Mouse (Mus musculus) cerebellum, adult 8-10 months (tissue): ENCODE results near the gene Spaca6.
"Not testable (repeated sequence)": the region's sequence is repeated elsewhere in the genome, so short reads cannot be mapped to it uniquely, and the experiment has no call there.

ENCODE experiments used
- DNase-seq: peaks from one replicate; pipeline ENCODE4 v3.0.0; 2022

Spaca6 gene

GRCm38 (mm10) chr17:17844606-17845005 lies 17.6 kb downstream of the Spaca6 start:
- not testable (repeated sequence) for DNase-seq

GRCm38 (mm10) chr17:17845187-17846027 lies 18.4 kb downstream of the Spaca6 start:
- DNase-seq, result no peak

- no peak for DNase-seq
Measured at GRCm38 (mm10) chr17:17848988-17849387, 22.0 kb downstream of the Spaca6 start.

DNA sequence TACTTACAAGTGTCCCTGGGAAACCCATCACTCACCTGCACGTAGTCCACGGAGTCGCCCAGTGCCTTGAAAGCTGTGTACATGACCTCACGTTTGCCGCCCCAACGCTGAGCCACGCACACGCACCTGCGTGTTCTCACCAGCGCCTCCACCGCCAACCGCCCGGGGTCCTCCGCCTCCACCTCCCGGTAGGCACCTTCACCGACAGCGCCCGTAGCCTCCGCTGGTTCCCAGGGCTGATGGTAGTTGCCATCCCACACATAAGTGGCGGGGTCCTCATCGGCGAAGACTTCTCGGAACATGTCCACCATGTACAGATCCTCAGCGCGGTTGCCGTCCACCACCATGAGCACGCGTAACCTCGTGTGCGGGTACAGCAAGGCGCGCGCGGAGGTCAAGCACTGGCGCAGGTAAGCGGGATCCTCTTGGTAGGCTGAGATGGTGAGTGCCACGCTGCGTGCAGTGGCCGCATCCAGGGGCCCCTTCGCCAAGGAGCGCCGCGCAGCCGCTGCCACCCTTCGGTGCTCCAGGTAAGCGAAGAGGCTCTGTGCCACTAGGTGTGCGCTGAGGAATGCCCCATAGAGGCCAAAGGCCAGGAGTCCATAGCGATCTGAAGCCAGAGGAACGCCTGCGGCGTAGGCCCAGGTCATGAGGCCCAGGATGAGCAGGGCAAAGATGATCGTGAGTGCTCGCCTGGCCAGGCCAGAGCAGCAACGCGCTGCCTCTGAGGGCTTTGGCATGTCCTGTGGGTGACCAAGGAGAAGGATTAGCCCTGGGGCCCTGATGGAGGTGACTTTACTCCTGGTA lies 23.2 kb downstream of the Spaca6 start:
- DNase-seq, result no peak

DNA sequence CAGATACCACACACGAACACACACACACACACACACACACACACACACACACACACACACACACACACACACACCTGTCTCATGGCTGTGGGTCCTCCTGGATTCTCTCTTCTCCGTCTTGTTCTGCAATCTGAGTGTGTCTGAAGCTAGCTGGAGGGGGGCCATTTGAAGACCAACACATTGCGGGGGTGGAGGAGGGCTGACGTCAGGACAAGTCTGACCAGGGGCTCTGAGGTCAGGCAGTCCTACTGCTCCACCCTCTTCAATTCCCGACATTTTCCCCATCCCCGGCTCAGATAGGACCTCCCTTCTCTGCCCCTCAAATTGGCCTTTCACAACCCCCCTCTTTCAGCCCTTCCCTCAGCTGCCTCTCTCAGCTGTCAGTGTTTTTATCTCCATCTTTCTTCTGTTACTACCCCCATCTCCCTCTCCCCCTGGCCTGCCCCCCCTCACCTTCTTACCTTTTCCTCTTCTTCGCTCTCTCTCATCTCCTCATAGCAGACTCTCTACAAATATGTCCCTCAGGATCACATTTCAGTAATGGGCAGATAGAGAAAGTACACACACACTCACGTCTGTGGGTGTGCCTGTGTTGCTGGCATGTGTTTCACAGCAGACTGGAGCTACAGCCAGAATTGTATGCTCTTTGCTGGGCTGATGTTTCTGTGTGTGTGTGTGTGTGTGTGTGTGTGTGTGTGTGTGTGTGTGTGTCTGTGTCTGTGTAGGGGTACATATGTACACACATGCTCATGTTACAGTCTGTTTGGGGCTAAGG lies 28.3 kb downstream of the Spaca6 start, which contains the start of gene Has1:
TSS of gene Has1 (minus strand) at position 142 of the 775 bp plus-strand sequence.
- DNase-seq, result no peak

DNA sequence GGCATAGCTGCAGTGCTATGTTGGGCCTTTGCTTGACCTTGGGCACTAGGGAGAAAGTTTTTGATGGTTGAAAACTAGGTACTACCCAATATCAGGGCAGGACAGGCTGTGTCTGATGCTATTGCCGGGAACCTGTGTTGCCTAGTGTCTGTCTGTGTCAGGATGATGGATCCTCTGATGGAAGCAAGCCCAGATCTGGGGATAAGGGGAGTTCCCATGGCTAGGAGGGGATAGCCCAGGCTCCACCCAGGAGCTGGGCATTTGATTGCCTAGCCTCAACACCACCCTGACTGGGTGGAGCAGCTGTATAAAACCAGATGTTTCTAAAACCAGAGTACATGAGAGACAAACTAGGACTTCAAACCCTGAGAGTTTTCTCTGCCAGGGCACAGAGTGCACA lies 29.7 kb downstream of the Spaca6 start:
- no peak for DNase-seq

- no peak for DNase-seq
Measured at GRCm38 (mm10) chr17:17857446-17857845, 30.5 kb downstream of the Spaca6 start.

- DNase-seq, result no peak
Measured at GRCm38 (mm10) chr17:17860110-17860509, 33.2 kb downstream of the Spaca6 start.

DNA sequence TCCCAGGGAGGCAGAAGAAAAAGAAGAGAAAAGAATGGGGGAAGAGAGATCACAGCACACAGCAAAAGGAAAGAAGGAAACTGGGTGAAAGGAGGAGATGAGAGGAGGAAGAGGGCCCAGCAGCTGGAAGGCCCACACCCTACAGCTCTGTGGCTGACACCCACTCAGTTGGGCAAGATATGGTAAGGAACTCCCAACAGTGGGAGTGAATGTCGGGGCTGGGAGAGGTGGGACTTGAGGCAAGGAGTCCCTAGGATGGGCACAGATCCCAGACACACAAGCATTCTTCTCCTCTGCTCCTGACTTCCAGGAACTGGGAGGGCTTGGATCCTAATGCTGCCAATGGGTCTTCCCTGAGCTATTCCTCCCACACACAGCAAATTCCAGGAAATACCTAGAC lies 35.4 kb downstream of the Spaca6 start:
- no peak for DNase-seq

DNA sequence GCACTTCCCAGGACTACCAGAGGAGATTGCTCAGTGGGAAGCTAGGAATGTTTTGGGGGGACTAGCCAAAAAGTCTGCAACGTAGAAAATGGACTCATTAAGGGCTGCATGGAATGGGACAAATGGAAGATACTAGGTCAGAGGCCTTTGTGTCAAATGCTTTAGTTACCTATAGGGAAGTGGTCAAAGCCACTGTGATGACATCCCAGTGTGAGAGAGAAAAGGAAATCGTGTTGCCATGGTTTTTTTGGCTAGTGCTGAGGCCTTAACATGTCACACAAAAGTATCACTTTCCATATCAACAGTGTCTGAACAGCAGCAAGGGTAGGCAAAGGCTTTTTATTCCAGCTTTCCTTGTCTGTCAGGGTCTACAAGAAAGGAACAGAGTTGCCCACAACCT lies 38.2 kb downstream of the Spaca6 start:
- DNase-seq, result no peak

DNA sequence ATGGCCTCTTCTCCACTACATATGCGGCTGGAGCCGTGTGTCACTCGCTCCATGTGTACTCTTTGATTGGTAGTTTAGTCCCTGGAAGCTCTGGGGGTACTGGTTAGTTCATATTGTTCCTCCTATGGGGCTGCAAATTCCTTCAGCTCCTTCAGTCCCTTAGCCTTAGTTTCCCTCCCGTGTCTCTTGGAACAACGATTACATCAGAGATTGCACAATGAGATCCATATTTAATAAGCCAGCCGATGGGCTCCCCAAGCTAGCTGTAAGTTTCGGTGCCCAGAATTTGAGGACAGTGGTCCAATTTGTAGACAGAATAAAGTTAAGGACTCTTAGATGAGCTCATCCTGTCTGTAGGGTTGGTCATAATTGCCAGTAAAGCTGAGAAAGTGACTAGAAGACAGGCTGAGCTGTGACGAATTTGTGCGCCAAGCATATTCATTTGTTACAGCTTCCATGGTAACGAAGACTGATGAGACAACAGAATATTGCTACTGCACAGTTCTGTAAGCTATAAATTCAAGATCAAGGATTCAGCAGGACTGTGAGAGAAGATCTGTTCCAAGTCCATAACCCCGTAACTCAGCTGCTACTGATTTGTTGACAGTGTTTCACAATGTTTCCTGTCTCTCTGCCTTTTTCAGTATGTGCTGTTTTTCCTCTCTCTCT lies 40.0 kb downstream of the Spaca6 start:
- no peak for DNase-seq

DNA sequence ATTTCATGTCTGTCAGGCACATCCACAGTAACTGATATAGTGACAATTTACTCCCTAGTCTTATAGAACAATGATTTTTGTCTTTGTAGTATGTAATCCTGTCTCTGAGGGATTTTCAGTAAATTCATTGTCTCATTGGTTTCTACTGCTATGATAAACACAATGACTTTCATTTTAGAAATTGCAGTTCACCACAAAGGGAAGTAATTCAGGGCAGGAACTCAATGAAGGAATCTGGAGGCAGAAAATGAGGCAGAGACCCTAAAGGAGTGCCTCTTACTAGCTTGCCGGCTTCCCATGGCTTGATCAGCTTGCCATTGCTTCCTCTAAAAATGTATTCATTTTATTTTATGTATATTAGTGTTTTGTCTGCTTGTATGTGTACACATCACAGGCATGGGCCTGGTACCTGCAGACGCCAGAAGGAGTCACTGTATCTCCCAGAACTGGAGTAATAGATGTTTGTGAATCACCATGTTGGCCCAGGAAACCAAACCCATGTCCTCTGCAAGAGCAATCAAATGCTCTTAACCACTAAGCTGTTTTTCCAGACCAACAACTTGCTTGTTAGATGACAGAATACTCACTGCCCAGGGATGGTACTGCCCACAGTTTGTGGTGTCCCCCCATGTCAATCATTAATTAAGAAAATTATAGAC lies 44.1 kb downstream of the Spaca6 start:
- no peak for DNase-seq

DNA sequence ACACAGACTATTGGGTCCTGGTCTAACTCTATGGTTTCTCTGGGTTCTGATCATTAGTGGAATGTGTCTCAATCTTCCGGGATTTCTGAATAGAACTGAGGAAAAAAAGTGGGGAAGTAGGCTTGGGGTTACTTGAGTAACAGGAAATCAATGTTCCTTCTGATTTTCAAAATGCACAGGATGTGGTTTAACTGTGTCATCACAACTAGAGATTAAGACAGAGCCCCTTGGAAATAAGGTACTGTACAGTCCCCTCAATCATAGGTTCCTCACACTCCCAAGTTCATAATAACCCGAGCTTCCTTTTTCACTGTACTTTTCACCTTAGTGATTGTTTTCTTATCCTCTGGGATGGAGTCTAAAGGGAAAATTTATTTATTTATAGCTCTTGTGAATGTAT lies 44.7 kb downstream of the Spaca6 start:
- no peak for DNase-seq

GRCm38 (mm10) chr17:17879347-17879746 lies 52.4 kb downstream of the Spaca6 start:
- DNase-seq, result no peak

GRCm38 (mm10) chr17:17882672-17883071 lies 55.7 kb downstream of the Spaca6 start:
- DNase-seq, result no peak

GRCm38 (mm10) chr17:17883840-17884239 lies 56.9 kb downstream of the Spaca6 start, which contains the start of gene Fpr1:
Gene Fpr1, minus strand, starts transcription at chr17:17883940.
- no peak for DNase-seq

- DNase-seq, result no peak
Measured at GRCm38 (mm10) chr17:17887774-17888248, 60.9 kb downstream of the Spaca6 start, which contains the start of the genes Fpr2 and Fpr3. Gene Fpr2, plus strand, starts transcription at chr17:17887824. Gene Fpr3, plus strand, starts transcription at chr17:17887852.

DNA sequence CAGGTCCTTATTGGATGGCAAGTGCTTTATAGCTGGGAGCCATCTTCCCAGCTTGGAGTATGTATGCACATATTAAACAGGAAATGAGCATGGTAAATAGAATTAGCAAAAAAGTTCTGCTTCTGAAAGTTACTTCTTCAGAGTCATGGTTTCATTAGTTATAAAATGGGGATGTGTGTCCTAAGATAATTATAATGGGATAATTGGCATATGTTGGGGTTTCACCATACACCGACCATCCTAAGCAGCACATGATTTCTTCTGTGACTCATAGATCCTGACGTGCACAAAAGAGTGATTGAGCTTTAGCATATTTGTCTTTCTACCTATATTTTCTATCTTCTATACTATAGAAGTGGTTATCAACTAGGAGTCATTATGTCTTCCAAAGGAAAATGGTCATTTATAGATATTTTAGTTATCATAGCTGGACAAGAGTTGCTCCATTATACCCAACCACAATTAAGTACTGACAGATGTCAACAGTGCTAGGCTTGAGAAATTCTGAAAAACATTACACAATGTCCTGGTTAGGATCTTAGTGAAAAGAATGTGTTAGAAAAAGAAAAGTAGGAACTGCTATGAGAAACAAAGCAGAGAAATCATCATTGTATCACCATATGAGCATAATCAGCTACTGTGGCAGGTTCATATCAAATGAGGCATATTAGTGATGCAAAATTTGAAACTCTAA lies 62.9 kb downstream of the Spaca6 start:
- DNase-seq, result no peak
